ENCODE assay signal across 8 mouse cellular contexts in genomic region chr14:16242947-16243602, GRCm38 (mm10). TPM values are rescaled to one million over a fixed set of nuclear protein-coding genes. Genes with fewer than 3 reads are reported as not detected.
DNase-seq lines count a peak whose midpoint lies in the region; ATAC-seq lines count a peak whose summit lies in the region.

No protein-coding gene starts in this region.

- peak; percentile 81 for ATAC-seq in embryonic facial prominence, embryonic 15.5 days (ENCODE audit: insufficient number of reproducible peaks, low FRiP score, low TSS enrichment, low read depth)
- peak; percentile 87 for ATAC-seq in limb, embryonic 13.5 days (ENCODE audit: low FRiP score, low read depth)
- ATAC-seq in midbrain, embryonic 15.5 days (replicated peaks): peak; percentile 94

- peak overlapping the region; percentile 66 for H3K4me2 ChIP-seq in embryonic facial prominence, embryonic 15.5 days (replicated peaks)
- peak overlapping the region; percentile 69 for H3K4me2 ChIP-seq in limb, embryonic 13.5 days (replicated peaks)
- peak overlapping the region; percentile 64 for H3K4me2 ChIP-seq in midbrain, embryonic 15.5 days

- peaks cover 8% of the 10 kb centered on the region for H3K4me1 ChIP-seq in embryonic facial prominence, embryonic 15.5 days
- H3K4me1 ChIP-seq in limb, embryonic 13.5 days: peaks cover 11% of the 10 kb centered on the region; the same call in 1 of the 2 replicates
- H3K4me1 ChIP-seq in midbrain, embryonic 15.5 days: peaks cover 19% of the 10 kb centered on the region

- peak overlapping the region; percentile 66 for H3K4me3 ChIP-seq in embryonic facial prominence, embryonic 15.5 days (replicated peaks)
- peak overlapping the region; percentile 56 for H3K4me3 ChIP-seq in limb, embryonic 13.5 days
- H3K4me3 ChIP-seq in midbrain, embryonic 15.5 days: peak overlapping the region; percentile 63

- no peaks in the 10 kb centered on the region for H3K27me3 ChIP-seq in embryonic facial prominence, embryonic 15.5 days
- no peaks in the 10 kb centered on the region for H3K27me3 ChIP-seq in limb, embryonic 13.5 days
- no peaks in the 10 kb centered on the region for H3K27me3 ChIP-seq in midbrain, embryonic 15.5 days (replicated peaks)

- no peaks in the 10 kb centered on the region for H3K9me3 ChIP-seq in embryonic facial prominence, embryonic 15.5 days (replicated peaks)
- no peaks in the 10 kb centered on the region for H3K9me3 ChIP-seq in limb, embryonic 13.5 days
- no peaks in the 10 kb centered on the region for H3K9me3 ChIP-seq in midbrain, embryonic 15.5 days

- peak; percentile 87 for DNase-seq in 3134 (ENCODE audit: extremely low read depth, insufficient read length, low spot score)
- DNase-seq in adrenal gland, postnatal 4 days (ENCODE audit: low spot score in 2 of 2): peak; percentile 83 to 86
- DNase-seq in heart, adult 8-10 months (ENCODE audit: low spot score): peak; percentile 88
- peak; percentile 86 to 91 for DNase-seq in kidney, adult 8-10 months
- DNase-seq in spleen, adult 18-20 months: peak; percentile 86 to 87

- H3K36me3 ChIP-seq in embryonic facial prominence, embryonic 15.5 days: no peaks in the 10 kb centered on the region
- peaks cover 3% of the 10 kb centered on the region; the same call in 1 of the 2 replicates for H3K36me3 ChIP-seq in limb, embryonic 13.5 days
- no peaks in the 10 kb centered on the region for H3K36me3 ChIP-seq in midbrain, embryonic 15.5 days (replicated peaks)

- peak overlapping the region; percentile 43 for H3K9ac ChIP-seq in embryonic facial prominence, embryonic 15.5 days
- H3K9ac ChIP-seq in limb, embryonic 13.5 days: peak overlapping the region; percentile 64
- H3K9ac ChIP-seq in midbrain, embryonic 15.5 days: peak overlapping the region; percentile 66

- 4% methylated on average over 34 of the region's 34 CpGs for WGBS in embryonic facial prominence, embryonic 15.5 days
- WGBS in limb, embryonic 13.5 days: 4% methylated on average over 34 of the region's 34 CpGs
- WGBS in midbrain, embryonic 15.5 days: 5% methylated on average over 34 of the region's 34 CpGs

- peak overlapping the region; percentile 73; the same call in 1 of the 2 replicates for H3K27ac ChIP-seq in embryonic facial prominence, embryonic 15.5 days (replicated peaks)
- peak overlapping the region; percentile 52; the same call in 1 of the 2 replicates for H3K27ac ChIP-seq in limb, embryonic 13.5 days
- H3K27ac ChIP-seq in midbrain, embryonic 15.5 days: peak overlapping the region; percentile 76

RNA-seq across cellular contexts. Expression of gene Ngly1, which starts 6.0 kb away (rescaled TPM):
- 10 to 100 TPM; 42.6 to 49.3 TPM for total RNA-seq in adrenal gland, postnatal 4 days (2021)
- polyA plus RNA-seq in embryonic facial prominence, embryonic 15.5 days (2015; fragmentation: Nextera tagmentation; extraction: Ambion mirVana): 42.7 and 43.0 TPM in 2 replicates
- total RNA-seq in heart, adult 8-10 months (2022): 10 to 100 TPM; 29.5 to 33.9 (median 31.9) TPM
- polyA plus RNA-seq in limb, embryonic 13.5 days (2015; fragmentation: Nextera tagmentation; extraction: Ambion mirVana): 41.7 and 48.7 TPM in 2 replicates
- polyA plus RNA-seq in midbrain, embryonic 15.5 days (2015; fragmentation: Nextera tagmentation; extraction: Ambion mirVana): 25.4 and 26.0 TPM in 2 replicates

RNA-seq across cellular contexts. Expression of gene Oxsm, which starts 6.5 kb away (rescaled TPM):
- total RNA-seq in adrenal gland, postnatal 4 days (2021): 10 to 100 TPM; 20.5 to 22.2 TPM
- polyA plus RNA-seq in embryonic facial prominence, embryonic 15.5 days (2015; fragmentation: Nextera tagmentation; extraction: Ambion mirVana): 2.4 and 2.5 TPM in 2 replicates
- 10 to 100 TPM; 21.5 to 28.4 (median 24.1) TPM for total RNA-seq in heart, adult 8-10 months (2022)
- polyA plus RNA-seq in limb, embryonic 13.5 days (2015; fragmentation: Nextera tagmentation; extraction: Ambion mirVana): 1.4 and 1.6 TPM in 2 replicates
- polyA plus RNA-seq in midbrain, embryonic 15.5 days (2015; fragmentation: Nextera tagmentation; extraction: Ambion mirVana): 1.9 and 2.1 TPM in 2 replicates

Comparison
In these comparisons a context has a peak if more than half of its experiments do, and no peak if none do; other contexts are left out.
1. Peak in every context shown above with its lines: DNase-seq, ATAC-seq, H3K4me3 ChIP-seq and H3K27ac ChIP-seq.